Mouse (Mus musculus): ENCODE measurements around the gene Lrp8.

DNA sequence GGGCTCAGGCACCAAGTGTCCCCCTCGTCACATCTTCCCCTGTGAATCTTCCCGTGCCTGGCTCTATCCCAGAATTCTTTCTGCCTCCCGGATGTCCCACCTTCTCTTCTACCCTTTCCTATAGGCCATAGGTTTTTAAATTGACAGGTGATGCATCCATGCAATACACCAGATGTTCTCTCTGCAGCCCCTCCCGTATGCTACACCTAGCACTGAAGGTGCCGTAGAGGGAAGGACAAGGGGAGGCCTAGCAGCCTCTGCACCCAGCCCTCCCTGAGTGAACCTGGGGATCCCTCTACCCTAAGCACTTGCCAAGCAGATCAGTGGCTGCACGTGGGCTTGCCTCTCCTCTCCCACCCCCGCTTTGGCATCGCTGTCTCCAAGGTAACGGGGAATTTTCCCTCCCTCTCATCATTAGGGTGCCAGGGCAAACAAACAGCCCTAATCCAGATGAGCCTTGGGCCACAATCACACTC, 20.9 kb downstream of the Lrp8 start:
- TF ChIP-seq CTCF (IDR thresholded peaks at IDR 0.05) (no peak), EP300 (IDR thresholded peaks at IDR 0.05; ENCODE audit: insufficient read depth, low read depth, low read length) (no peak)
